Mouse (Mus musculus): ENCODE measurements around the gene Tmem97. TPM values are rescaled to one million over a fixed set of nuclear protein-coding genes. Genes with fewer than 3 reads are reported as not detected.
"Not testable (repeated sequence)": the region's sequence is repeated elsewhere in the genome, so short reads cannot be mapped to it uniquely, and the experiment has no call there.

The Tmem97 gene
- total RNA-seq (2021) = 1 to 10 TPM; 5.3 to 5.5 TPM

- peak; percentile 94 for DNase-seq (ENCODE audit: low spot score)
- intact Hi-C loops (cut with DNase I) = loop anchor here (10.0 kb wide), 1 partner anchor 374 kb away; the partner anchor contains the start of gene Nos2
Observed at GRCm38 (mm10) chr11:78550168-78551058, at the start of gene Tmem97. Gene Tmem97, minus strand, starts transcription at chr11:78550777.

GRCm38 (mm10) chr11:78600051-78600450, 49.5 kb upstream of the Tmem97 start:
- DNase-seq (ENCODE audit: low spot score) = no peak
- intact Hi-C loops (cut with DNase I) = no loop called here

DNA sequence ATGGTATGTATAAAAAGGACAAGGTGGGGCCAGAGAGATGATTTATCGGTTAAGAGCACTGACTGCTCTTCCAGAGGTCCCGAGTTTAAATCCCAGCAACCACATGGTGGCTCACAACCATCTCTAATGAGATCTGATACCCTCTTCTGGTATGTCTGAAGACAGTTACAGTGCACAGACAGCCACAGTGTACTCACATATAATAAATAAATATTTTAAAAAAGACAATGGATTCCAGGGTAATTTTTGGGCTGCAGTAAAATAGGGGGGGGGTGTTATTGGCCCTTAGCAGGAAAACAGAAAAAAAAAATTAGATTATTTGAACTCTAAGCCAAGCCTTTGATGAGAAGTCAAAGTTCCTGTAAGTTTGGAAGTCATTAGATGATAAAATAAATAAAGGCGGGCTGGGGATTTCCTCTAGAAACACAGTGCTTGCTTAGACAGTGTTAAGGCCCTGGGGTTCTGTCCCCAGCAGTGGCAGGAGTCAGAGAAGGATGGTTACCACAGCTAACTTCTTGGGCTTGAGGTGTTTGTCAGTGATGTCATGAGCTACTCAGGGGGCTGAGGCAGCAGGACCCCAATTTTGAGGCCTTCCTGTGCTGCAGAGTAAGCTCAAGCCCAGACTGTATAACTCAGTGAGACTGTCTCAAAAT, 48.3 kb upstream of the Tmem97 start:
- intact Hi-C loops (cut with DNase I) = no loop called here
- DNase-seq (ENCODE audit: low spot score) = no peak

DNA sequence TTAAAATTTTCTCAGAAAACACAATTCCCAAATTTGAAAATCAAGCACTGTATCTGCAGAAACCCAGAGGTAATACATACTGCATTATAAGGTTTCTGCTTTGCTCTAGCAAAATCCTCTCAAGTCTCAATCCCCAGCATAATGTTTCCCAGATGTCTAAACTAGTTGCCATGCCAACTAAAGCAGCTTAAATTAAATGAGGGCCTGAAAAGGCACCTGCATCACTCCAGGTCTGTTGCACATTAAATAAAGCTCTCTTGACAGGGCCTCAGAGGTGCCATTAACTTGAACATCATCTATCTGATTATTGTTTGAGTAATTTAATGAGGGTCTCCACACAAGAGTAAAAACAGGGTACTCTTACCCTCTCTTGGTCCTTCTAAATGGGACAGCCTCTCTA, 46.2 kb upstream of the Tmem97 start:
- intact Hi-C loops (cut with DNase I) = no loop called here
- DNase-seq (ENCODE audit: low spot score) = no peak

DNA sequence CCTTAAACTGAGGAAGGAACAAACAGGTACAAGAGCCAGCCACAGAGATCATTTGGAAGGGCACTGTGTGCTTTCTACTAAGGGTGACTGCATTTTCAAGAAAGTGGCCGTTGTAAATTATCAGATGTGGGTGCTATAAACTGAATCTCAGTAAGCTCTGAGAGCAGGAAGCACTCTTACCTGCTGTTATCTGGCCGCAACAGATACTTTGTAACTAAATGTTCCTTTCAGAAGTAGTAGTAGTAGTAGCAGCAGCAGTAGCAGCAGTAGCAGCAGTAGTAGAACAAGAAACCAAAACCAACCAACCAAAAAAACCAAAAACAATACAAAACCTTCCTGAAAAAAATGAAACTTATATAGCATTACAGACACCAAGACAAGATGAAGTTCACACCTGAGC, 45.2 kb upstream of the Tmem97 start:
- intact Hi-C loops (cut with DNase I) = no loop called here
- no peak for DNase-seq (ENCODE audit: low spot score)

- intact Hi-C loops (cut with DNase I) = no loop called here
- no peak for DNase-seq (ENCODE audit: low spot score)
Observed at GRCm38 (mm10) chr11:78594271-78594964, 43.8 kb upstream of the Tmem97 start.

DNA sequence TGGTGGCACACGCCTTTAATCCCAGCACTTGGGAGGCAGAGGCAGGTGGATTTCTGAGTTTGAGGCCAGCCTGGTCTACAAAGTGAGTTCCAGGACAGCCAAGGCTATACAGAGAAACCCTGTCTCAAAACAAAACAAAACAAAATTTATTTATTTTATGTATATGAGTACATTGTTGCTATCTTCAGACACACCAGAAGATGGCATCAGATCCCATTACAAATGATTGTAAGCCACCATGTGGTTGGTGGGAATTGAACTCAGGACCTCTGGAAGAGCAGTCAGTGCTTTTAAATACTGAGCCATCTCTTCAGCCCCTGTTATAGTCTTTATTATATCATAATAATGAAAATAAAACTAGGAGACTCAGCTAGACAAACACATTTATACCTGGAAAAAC, 37.1 kb upstream of the Tmem97 start:
- DNase-seq (ENCODE audit: low spot score); intact Hi-C loops (cut with DNase I): not testable (repeated sequence)

DNA sequence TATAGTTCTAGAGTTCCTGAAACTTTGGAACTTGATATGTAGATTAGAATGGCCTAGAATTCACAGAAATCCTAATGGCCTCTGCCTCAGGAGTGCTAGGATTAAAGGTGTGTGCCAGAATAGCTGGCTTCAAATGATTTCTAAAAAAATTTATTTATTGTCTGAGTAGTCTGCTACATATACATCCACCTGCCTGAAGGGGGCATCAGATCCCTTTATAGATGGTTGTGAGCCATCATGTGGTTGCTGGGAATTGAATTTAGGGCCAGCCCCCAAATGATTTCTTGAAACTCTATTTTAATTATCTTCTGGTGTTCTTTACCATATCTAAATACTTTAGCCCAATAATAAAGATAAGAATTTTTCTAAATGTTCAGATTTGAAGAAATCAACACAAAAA, 35.5 kb upstream of the Tmem97 start:
- intact Hi-C loops (cut with DNase I) = no loop called here
- no peak for DNase-seq (ENCODE audit: low spot score)

DNA sequence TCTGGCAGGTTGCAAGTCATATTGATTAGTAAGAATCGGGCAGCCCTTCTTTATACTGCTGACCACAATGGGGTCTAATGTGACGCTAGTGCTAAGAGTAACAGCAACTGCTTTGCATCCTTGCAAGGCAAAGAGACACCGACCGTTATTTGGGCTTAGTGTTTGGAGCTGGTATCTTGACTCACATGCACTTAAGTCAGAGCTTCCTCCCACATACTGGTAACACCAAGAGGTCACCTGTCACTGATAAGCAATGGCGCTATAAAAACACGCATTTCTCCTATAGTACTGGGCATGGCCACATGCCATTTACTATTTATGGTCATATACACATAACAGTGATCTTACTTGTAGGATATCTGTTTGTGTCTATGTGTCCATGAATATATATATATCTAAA, 32.3 kb upstream of the Tmem97 start:
- DNase-seq (ENCODE audit: low spot score) = no peak
- intact Hi-C loops (cut with DNase I) = no loop called here

DNA sequence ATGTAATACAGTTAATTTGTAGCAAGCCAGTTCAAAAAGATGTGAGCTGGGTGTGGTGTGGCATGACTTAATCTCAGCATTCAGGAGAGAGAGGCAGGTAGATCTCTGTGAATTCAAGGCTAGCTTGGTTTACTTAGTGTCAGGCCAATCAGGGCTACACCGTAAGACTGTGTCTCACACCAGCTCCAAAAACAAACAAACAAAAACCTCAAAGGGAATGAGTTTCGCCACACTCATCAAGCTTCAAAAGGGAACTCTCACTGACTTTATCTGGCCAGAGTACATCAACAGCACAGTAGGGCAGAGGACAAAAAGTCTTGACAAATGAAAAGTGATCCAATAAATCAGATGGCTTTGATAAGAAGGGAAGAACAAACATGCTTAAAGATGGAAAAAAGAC, 24.4 kb upstream of the Tmem97 start:
- DNase-seq (ENCODE audit: low spot score) = no peak
- intact Hi-C loops (cut with DNase I) = no loop called here

GRCm38 (mm10) chr11:78574536-78574935, 24.0 kb upstream of the Tmem97 start:
- DNase-seq (ENCODE audit: low spot score) = no peak
- intact Hi-C loops (cut with DNase I) = no loop called here

DNA sequence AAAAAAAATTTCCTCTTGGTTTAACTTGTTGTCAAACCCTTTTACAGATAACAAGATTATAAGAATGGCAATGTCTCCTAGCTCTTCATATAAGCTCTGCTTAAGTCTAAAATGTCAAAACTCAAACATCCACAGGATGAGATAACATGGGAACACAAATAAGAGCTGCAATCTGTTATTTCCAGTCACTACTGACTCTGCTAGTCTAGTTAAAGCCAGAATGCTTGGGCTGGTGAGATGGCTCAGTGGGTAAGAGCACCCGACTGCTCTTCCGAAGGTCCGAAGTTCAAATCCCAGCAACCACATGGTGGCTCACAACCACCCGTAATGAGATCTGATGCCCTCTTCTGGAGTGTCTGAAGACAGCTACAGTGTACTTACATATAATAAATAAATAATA, 23.5 kb upstream of the Tmem97 start:
- intact Hi-C loops (cut with DNase I); DNase-seq (ENCODE audit: low spot score): not testable (repeated sequence)

- DNase-seq (ENCODE audit: low spot score) = no peak
- intact Hi-C loops (cut with DNase I) = no loop called here
Observed at GRCm38 (mm10) chr11:78571854-78572253, 21.3 kb upstream of the Tmem97 start.

GRCm38 (mm10) chr11:78571441-78571840, 20.9 kb upstream of the Tmem97 start:
- no peak for DNase-seq (ENCODE audit: low spot score)
- intact Hi-C loops (cut with DNase I) = no loop called here

GRCm38 (mm10) chr11:78569806-78570205, 19.2 kb upstream of the Tmem97 start:
- no peak for DNase-seq (ENCODE audit: low spot score)
- intact Hi-C loops (cut with DNase I) = loop anchor here (10.0 kb wide), 1 partner anchor 385 kb away; no protein-coding TSS in a partner anchor

- intact Hi-C loops (cut with DNase I) = loop anchor here (10.0 kb wide), 1 partner anchor 386 kb away; no protein-coding TSS in a partner anchor
- no peak for DNase-seq (ENCODE audit: low spot score)
Observed at GRCm38 (mm10) chr11:78568827-78569226, 18.2 kb upstream of the Tmem97 start.

DNA sequence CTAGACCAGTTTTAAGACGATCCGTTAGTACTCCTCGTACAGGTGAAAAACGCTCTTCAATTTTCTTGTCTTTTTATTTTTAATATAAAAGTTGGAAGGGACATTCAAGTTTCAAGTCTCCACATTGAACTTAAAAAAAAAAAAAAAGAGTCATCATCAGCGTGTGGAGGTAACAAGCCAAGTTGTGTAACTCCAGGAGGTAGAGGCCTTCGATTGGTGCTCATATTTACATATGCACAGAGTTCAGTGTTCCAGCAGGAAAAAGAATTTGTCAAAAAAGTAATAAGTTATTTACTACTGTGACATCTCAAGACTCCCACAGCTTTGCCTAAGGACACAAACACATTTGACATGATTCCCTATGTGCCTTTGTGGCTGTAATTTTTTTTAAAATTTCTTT, 17.0 kb upstream of the Tmem97 start:
- no peak for DNase-seq (ENCODE audit: low spot score)
- intact Hi-C loops (cut with DNase I) = loop anchor here (10.0 kb wide), 1 partner anchor 387 kb away; no protein-coding TSS in a partner anchor

GRCm38 (mm10) chr11:78566775-78567174, 16.2 kb upstream of the Tmem97 start:
- intact Hi-C loops (cut with DNase I) = loop anchor here (10.0 kb wide), 1 partner anchor 388 kb away; no protein-coding TSS in a partner anchor
- peak; percentile 28 for DNase-seq (ENCODE audit: low spot score)

DNA sequence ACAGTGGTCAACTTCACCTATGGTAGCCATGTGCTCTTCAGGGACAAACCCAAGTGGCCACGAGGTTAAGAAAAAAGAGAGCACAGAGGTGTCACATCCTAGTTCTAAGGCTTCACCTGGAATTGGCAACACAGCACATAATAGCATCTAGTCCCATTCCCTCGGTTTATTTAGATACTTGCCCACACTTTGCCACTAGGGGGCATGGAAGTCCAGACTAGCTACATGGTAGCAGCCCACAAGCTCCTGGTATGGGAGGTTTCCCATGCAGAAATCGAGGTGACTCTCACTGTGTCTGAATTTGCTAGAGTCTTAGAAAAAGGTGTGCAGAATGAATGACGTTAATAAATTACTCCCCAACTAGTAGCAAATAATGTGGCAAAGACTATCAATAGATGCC, 9.9 kb upstream of the Tmem97 start:
- intact Hi-C loops (cut with DNase I) = loop anchor here (2.0 to 10.0 kb wide), 3 partner anchors 137 to 394 kb away; partner anchors contain the start of gene Nlk
- DNase-seq (ENCODE audit: low spot score) = peak; percentile 24

DNA sequence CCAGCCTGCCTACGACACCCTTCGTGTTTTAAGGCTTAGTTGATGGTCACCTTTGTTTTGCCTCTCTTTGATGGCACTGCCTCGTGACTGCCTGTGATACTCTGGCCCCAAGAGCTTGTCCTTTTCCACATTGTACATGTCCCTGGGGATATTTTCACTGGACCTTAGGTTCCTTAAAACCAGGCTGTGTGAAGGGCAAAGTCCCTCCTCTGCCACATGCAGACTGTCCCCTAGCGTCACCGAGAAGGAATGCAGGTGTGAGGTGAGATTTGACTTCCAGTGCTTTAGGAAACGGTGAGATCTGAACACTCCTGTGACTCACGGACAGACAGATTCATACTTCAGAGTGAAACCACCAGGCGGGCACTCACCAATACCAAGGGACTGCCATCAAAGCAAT, 6.7 kb upstream of the Tmem97 start:
- intact Hi-C loops (cut with DNase I) = loop anchor here (10.0 kb wide), 1 partner anchor 368 kb away; the partner anchor contains the start of gene Nos2
- DNase-seq (ENCODE audit: low spot score) = no peak
